Mouse (Mus musculus): ENCODE measurements at regions not wholly inside any gene's neighbourhood (a gene's known extent, or its start where the extent isn't known, plus 50 kb on each side); places are given as distances from the start of the nearest gene placed in this dataset.

- TF ChIP-seq CTCF (IDR thresholded peaks at IDR 0.05; ENCODE audit: insufficient read depth, low read length) (no peak), POLR2A (IDR thresholded peaks at IDR 0.05; ENCODE audit: borderline replicate concordance, extremely low read depth, low read depth, low read length) (no peak)
These were observed 125.3 kb upstream of the Mast4 start for GRCm38 (mm10) chr13:103459486-103460147.

All from lung, adult 2 months (tissue).